Mouse (Mus musculus) inflammation-experienced regulatory T-cells, adult 6 months (primary cell): ENCODE data around the gene Fth1. TPM values are rescaled to one million over a fixed set of nuclear protein-coding genes. Genes with fewer than 3 reads are reported as not detected.

Experiments used
- ATAC-seq: one replicate; pipeline ENCODE4 v1.8.0; 2017
- polyA plus RNA-seq, 3 experiments: library from polyadenylated mRNA; unstranded; fragments of 100-300 nt; shearing (Covaris generic); gene quantifications; one replicate each; pipeline ENCODE4 v1.2.1; 2017

Gene Fth1
- polyA plus RNA-seq, 3 experiments from 2014 or later, result 1,678 to 2,599 (median 2,226) TPM

GRCm38 (mm10) chr19:10022414-10023303 lies 42.3 kb downstream of the Fth1 start:
- ATAC-seq, result no peak

GRCm38 (mm10) chr19:10023304-10023758 lies 42.9 kb downstream of the Fth1 start:
- no peak for ATAC-seq

- ATAC-seq, result no peak
Observed at GRCm38 (mm10) chr19:10025169-10025875, 44.9 kb downstream of the Fth1 start.

- no peak for ATAC-seq
Observed at GRCm38 (mm10) chr19:10029746-10030145, 49.3 kb downstream of the Fth1 start.

GRCm38 (mm10) chr19:10033211-10033973 lies 53.0 kb downstream of the Fth1 start:
- ATAC-seq, result no peak

- ATAC-seq, result no peak
Observed at GRCm38 (mm10) chr19:10034356-10034755, 54.0 kb downstream of the Fth1 start.

Other genes starting within 250 kb of the Fth1 start
- gene Scgb2a2, start 133.0 kb upstream of the Fth1 start, polyA plus RNA-seq, result not detected
- gene Incenp, start 81.0 kb upstream of the Fth1 start, polyA plus RNA-seq, result 10 to 100 TPM; 11.4 to 57.7 (median 18.4) TPM
- gene Best1, start 21.0 kb downstream of the Fth1 start, polyA plus RNA-seq, result under 1 TPM in 1 of 3 experiments, not detected in 2; 0.21 TPM
- not detected for gene Rab3il1, start 21.1 kb downstream of the Fth1 start, polyA plus RNA-seq
- gene Fads3, start 61.0 kb downstream of the Fth1 start, polyA plus RNA-seq, result not detected
- gene Fads2, start 121.1 kb downstream of the Fth1 start, polyA plus RNA-seq, result under 1 TPM in 1 of 3 experiments, not detected in 2; 0.15 TPM
- gene Fads1, start 202.3 kb downstream of the Fth1 start, polyA plus RNA-seq, result 1 to 10 TPM; 5.4 to 6.0 (median 5.7) TPM
- 100 to 1,000 TPM; 337 to 380 (median 368) TPM for gene Tmem258, start 223.4 kb downstream of the Fth1 start, polyA plus RNA-seq
- 100 to 1,000 TPM in 1 of 3 experiments, 10 to 100 TPM in 2; 51.3 to 106 (median 64.4) TPM for gene Fen1, start 223.6 kb downstream of the Fth1 start, polyA plus RNA-seq